Mouse (Mus musculus): ENCODE results near the gene Psip1.

- TF ChIP-seq POLR2A (IDR thresholded peaks at IDR 0.05; ENCODE audit: insufficient read depth, low read depth, low read length) (no peak), CTCF (IDR thresholded peaks at IDR 0.05; ENCODE audit: insufficient read depth, low read depth, low read length) (no peak)
These were observed 2.9 kb upstream of the Psip1 start for GRCm38 (mm10) chr4:83489121-83489520.

Data from olfactory bulb, adult 2 months (tissue).